Mouse (Mus musculus) G1E (cell line): Measurements from ENCODE around the gene Itgb3bp.

Experiments used
- CTCF ChIP-seq: IDR thresholded peaks from 2 replicates; pipeline ENCODE4 v1.5.1; 2012; ENCODE audit warnings: low read depth, low read length, inconsistent platforms, mixed read lengths
- GATA1 ChIP-seq: IDR thresholded peaks from 2 replicates; pipeline ENCODE4 v1.6.1; 2012; ENCODE audit warnings: borderline replicate concordance, low read length, inconsistent platforms, mixed read lengths
- GATA2 ChIP-seq: IDR thresholded peaks from 2 replicates; pipeline ENCODE4 v1.6.1; 2012; ENCODE audit warnings: low read depth, low read length, inconsistent platforms, borderline replicate concordance
- POLR2AphosphoS5 ChIP-seq: IDR thresholded peaks from 2 replicates; pipeline ENCODE4 v1.6.1; 2012; ENCODE audit warnings: low read depth, low read length, inconsistent platforms; ENCODE audit not compliant: insufficient replicate concordance
- TAL1 ChIP-seq: conservative IDR thresholded peaks from 2 replicates; pipeline ENCODE4 v1.6.1; 2012; ENCODE audit warnings: low read depth, low read length, inconsistent platforms, mixed read lengths

DNA sequence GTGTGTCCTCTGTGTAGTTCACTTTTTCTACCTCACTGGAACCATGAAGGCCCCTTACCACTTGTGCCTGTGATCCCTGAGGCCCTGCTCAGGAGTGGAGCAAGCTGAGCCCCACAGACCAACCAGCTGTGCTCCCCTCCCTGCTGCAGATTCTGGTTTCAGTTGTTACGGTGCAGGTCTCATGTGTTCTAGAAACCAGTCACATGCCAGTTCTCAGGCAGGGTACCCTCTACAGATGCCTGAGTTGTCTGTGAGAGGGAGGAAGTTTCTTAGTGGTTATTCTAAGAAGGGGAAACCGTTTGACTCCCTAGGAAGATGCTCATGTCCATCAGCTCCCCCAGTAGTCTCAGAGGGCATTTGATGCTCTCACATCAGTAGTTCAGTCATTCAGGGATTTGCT is 15.0 kb upstream of the Itgb3bp start:
- TF ChIP-seq CTCF: no peak
- no peak for TF ChIP-seq TAL1
- no peak for TF ChIP-seq GATA1
- TF ChIP-seq GATA2: no peak
- TF ChIP-seq POLR2AphosphoS5: no peak
